Mouse (Mus musculus): Measurements from ENCODE around the gene Tshz3. TPM values are rescaled to one million over a fixed set of nuclear protein-coding genes. Genes with fewer than 3 reads are reported as not detected.

Gene Tshz3
- total and polyA plus RNA-seq, 2 experiments from 2014 or later: 18.1 to 25.3 TPM

GRCm38 (mm10) chr7:36699001-36699987 lies 1.4 kb downstream of the Tshz3 start:
- peak overlapping the region; percentile 83 for H3K4me3 ChIP-seq (ENCODE audit: low read length)
- no peak for DNase-seq (ENCODE audit: low spot score)
- 10% methylated on average over 18 of the region's 18 CpGs for WGBS
- H3K27me3 ChIP-seq (ENCODE audit: insufficient read depth, low read length): peaks cover 16% of the 10 kb centered on the region; the same call in 1 of the 2 replicates
- TF ChIP-seq CTCF (IDR thresholded peaks at IDR 0.05; ENCODE audit: low read depth): no peak
- peak overlapping the region; percentile 98 for H3K4me2 ChIP-seq (ENCODE audit: low read depth, low read length)
- peaks cover 5% of the 10 kb centered on the region; the same call in 1 of the 2 replicates for H3K4me1 ChIP-seq (ENCODE audit: insufficient read depth, low read length)
- no peaks in the 10 kb centered on the region for H3K9me3 ChIP-seq (ENCODE audit: low read length)
- no peak for ATAC-seq
- H3K27ac ChIP-seq: no peak overlapping the region
- no peak overlapping the region; the same call in 1 of the 2 replicates for H3K9ac ChIP-seq (replicated peaks; ENCODE audit: low read length)
- no peaks in the 10 kb centered on the region for H3K36me3 ChIP-seq (ENCODE audit: insufficient read depth, low read length)

DNA sequence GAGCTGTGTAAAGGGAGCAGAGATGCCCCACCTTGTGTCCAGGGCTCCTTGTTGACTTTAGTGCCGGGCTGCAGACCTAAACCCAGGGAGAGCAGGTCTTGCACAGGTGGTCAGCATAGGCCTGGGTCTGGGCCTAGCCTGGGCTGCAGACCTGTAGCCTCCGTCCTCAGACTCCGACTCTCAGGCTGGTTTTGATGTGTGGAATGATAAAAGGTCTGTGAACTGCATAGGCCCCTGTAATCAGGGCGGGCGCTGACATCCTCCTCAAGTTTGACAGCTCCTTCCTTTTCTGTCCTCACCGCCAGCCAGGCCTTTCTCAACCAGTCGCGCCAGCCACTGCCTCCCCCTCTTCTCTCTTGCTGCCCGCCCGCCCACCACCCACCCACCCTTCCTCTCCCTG lies 8.7 kb downstream of the Tshz3 start:
- no peaks in the 10 kb centered on the region for H3K4me1 ChIP-seq (ENCODE audit: insufficient read depth, low read length)
- no peaks in the 10 kb centered on the region for H3K9me3 ChIP-seq (ENCODE audit: low read length)
- no peak for DNase-seq (ENCODE audit: low spot score)
- H3K4me3 ChIP-seq (ENCODE audit: low read length): no peak overlapping the region
- peak overlapping the region; percentile 21 for H3K4me2 ChIP-seq (ENCODE audit: low read depth, low read length)
- H3K36me3 ChIP-seq (ENCODE audit: insufficient read depth, low read length): no peaks in the 10 kb centered on the region
- no peak for TF ChIP-seq CTCF (IDR thresholded peaks at IDR 0.05; ENCODE audit: low read depth)
- H3K9ac ChIP-seq (replicated peaks; ENCODE audit: low read length): no peak overlapping the region
- WGBS: 41% methylated on average over 9 of the region's 10 CpGs
- H3K27me3 ChIP-seq (ENCODE audit: insufficient read depth, low read length): no peaks in the 10 kb centered on the region
- H3K27ac ChIP-seq: peak overlapping the region; percentile 45; the same call in 1 of the 2 replicates
- 0 out of 2 replicates have a peak, but pooled peaks have one; percentile 21 for ATAC-seq

DNA sequence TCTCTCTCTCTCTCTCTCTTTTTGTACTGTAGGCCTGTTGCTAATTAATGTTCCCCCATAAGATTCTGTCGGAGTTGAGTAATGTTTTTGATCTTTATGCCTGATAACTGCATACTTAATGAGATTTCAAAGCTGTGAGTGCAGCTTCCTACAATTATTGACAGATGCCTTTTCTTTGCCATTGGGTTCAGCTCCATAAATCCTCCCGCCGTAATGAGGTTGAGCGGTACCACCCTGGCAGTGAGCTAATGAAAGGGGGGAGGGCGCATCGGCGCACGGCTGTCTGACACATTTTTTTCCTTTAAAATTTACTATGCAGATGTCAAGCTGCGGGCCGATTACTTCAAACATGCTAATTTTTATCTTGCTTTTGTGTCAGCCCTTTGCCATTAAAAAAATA lies 9.3 kb downstream of the Tshz3 start:
- H3K36me3 ChIP-seq (ENCODE audit: insufficient read depth, low read length): no peaks in the 10 kb centered on the region
- ATAC-seq (no peak), DNase-seq (ENCODE audit: low spot score) (no peak)
- no peak overlapping the region; the same call in 1 of the 2 replicates for H3K9ac ChIP-seq (replicated peaks; ENCODE audit: low read length)
- no peaks in the 10 kb centered on the region for H3K4me1 ChIP-seq (ENCODE audit: insufficient read depth, low read length)
- no peak overlapping the region for H3K4me3 ChIP-seq (ENCODE audit: low read length)
- H3K27me3 ChIP-seq (ENCODE audit: insufficient read depth, low read length): no peaks in the 10 kb centered on the region
- TF ChIP-seq CTCF (IDR thresholded peaks at IDR 0.05; ENCODE audit: low read depth): no peak
- H3K9me3 ChIP-seq (ENCODE audit: low read length): no peaks in the 10 kb centered on the region
- H3K27ac ChIP-seq: peak overlapping the region; percentile 45; the same call in 1 of the 2 replicates
- H3K4me2 ChIP-seq (ENCODE audit: low read depth, low read length): peak overlapping the region; percentile 46
- WGBS: 14% methylated on average over 10 of the region's 10 CpGs

GRCm38 (mm10) chr7:36707681-36708350 lies 9.9 kb downstream of the Tshz3 start:
- no peaks in the 10 kb centered on the region for H3K4me1 ChIP-seq (ENCODE audit: insufficient read depth, low read length)
- ATAC-seq (peak; percentile 74), DNase-seq (ENCODE audit: low spot score) (peak; percentile 62)
- TF ChIP-seq CTCF (IDR thresholded peaks at IDR 0.05; ENCODE audit: low read depth): peak; percentile 13; the same call in 1 of the 2 replicates
- peak overlapping the region; percentile 46 for H3K4me2 ChIP-seq (ENCODE audit: low read depth, low read length)
- H3K27me3 ChIP-seq (ENCODE audit: insufficient read depth, low read length): no peaks in the 10 kb centered on the region
- H3K36me3 ChIP-seq (ENCODE audit: insufficient read depth, low read length): no peaks in the 10 kb centered on the region
- H3K9ac ChIP-seq (replicated peaks; ENCODE audit: low read length): peak overlapping the region; percentile 41
- H3K27ac ChIP-seq: peak overlapping the region; percentile 67
- peak overlapping the region; percentile 14; the same call in 1 of the 2 replicates for H3K4me3 ChIP-seq (ENCODE audit: low read length)
- 24% methylated on average over 17 of the region's 17 CpGs for WGBS
- H3K9me3 ChIP-seq (ENCODE audit: low read length): no peaks in the 10 kb centered on the region

GRCm38 (mm10) chr7:36708823-36709222 lies 10.9 kb downstream of the Tshz3 start:
- no peak for DNase-seq (ENCODE audit: low spot score)
- Histone ChIP-seq H3K36me3 (ENCODE audit: insufficient read depth, low read length) (no peaks in the 10 kb centered on the region), H3K4me2 (ENCODE audit: low read depth, low read length) (0 out of 2 replicates have a peak overlapping the region, but pooled peaks have one; percentile 46), H3K9ac (replicated peaks; ENCODE audit: low read length) (no peak overlapping the region), H3K27ac (peak overlapping the region; percentile 67; the same call in 1 of the 2 replicates), H3K4me3 (ENCODE audit: low read length) (no peak overlapping the region), H3K9me3 (ENCODE audit: low read length) (no peaks in the 10 kb centered on the region), H3K27me3 (ENCODE audit: insufficient read depth, low read length) (no peaks in the 10 kb centered on the region), H3K4me1 (ENCODE audit: insufficient read depth, low read length) (no peaks in the 10 kb centered on the region)
- TF ChIP-seq CTCF (IDR thresholded peaks at IDR 0.05; ENCODE audit: low read depth): no peak
- WGBS: 47% methylated on average over 3 of the region's 3 CpGs
- no peak for ATAC-seq

GRCm38 (mm10) chr7:36709239-36709638 lies 11.3 kb downstream of the Tshz3 start:
- no peak overlapping the region for H3K4me2 ChIP-seq (ENCODE audit: low read depth, low read length)
- ATAC-seq: peak; percentile 48; the same call in 1 of the 2 replicates

More at GRCm38 (mm10) chr7:36709239-36709638, 11.3 kb downstream of the Tshz3 start:
- Histone ChIP-seq H3K27ac (no peak overlapping the region), H3K27me3 (ENCODE audit: insufficient read depth, low read length) (no peaks in the 10 kb centered on the region), H3K9me3 (ENCODE audit: low read length) (no peaks in the 10 kb centered on the region), H3K4me3 (ENCODE audit: low read length) (no peak overlapping the region), H3K4me1 (ENCODE audit: insufficient read depth, low read length) (no peaks in the 10 kb centered on the region), H3K9ac (replicated peaks; ENCODE audit: low read length) (no peak overlapping the region), H3K36me3 (ENCODE audit: insufficient read depth, low read length) (no peaks in the 10 kb centered on the region)
- peak; percentile 72 for TF ChIP-seq CTCF (IDR thresholded peaks at IDR 0.05; ENCODE audit: low read depth)
- 21% methylated on average over 2 of the region's 2 CpGs for WGBS
- DNase-seq (ENCODE audit: low spot score): peak; percentile 68
